Comparison of ENCODE assay signal across 8 mouse cellular contexts in the genomic region with DNA sequence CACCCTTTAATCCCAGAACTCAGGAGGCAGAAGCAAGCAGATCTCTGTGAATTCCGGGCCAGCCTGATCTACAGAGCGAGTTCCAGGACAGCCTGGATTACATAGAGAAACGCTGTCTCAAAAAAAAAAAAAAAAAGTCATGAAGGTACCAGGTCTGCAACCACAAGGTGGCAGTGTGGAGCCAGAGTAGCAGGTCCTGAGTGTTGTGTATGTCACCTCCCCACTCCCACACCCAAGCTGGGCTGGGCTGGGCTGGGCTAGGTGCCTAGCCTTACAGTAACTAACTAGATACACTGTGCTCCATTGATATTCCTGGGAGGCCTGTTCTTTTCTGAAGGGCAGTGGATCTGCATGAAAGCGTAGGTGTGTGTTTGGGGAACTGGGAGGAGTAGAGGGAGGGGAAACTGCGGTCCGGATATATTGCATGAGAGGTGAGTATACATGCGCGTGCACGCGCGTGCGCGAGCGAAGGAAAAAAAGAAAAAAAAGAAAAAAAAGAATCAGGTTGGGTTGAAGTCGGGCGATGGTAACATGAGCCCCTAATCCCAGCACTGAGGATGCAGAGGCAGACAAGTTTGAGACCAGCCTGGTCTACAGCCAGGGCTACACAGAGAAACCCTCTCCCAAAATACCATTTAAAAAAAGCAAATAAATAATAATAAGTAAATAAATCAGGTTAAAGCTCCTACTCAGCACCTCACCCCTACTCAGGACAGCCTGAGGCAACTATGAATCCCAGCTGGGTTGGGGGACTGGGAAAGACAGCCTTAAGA. TPM values are rescaled to one million over a fixed set of nuclear protein-coding genes. Genes with fewer than 3 reads are reported as not detected.
DNase-seq lines count a peak whose midpoint lies in the region; ATAC-seq lines count a peak whose summit lies in the region.

No protein-coding gene starts in this region.

- 0 out of 2 replicates have a peak, but pooled peaks cover 6% of the 10 kb centered on the region for H3K4me1 ChIP-seq in midbrain, embryonic 10.5 days
- H3K4me1 ChIP-seq in midbrain, embryonic 16.5 days (ENCODE audit: control insufficient read depth, insufficient read depth, low read length): no peaks in the 10 kb centered on the region
- no peaks in the 10 kb centered on the region for H3K4me1 ChIP-seq in intestine, embryonic 16.5 days (ENCODE audit: control insufficient read depth, insufficient read depth, low read length)
- H3K4me1 ChIP-seq in midbrain, embryonic 14.5 days (ENCODE audit: control insufficient read depth, insufficient read depth, low read length): no peaks in the 10 kb centered on the region

- no peak overlapping the region for H3K4me3 ChIP-seq in midbrain, embryonic 10.5 days
- no peak overlapping the region for H3K4me3 ChIP-seq in midbrain, embryonic 16.5 days (ENCODE audit: low read depth, low read length)
- H3K4me3 ChIP-seq in intestine, embryonic 16.5 days (ENCODE audit: low read length): no peak overlapping the region
- H3K4me3 ChIP-seq in midbrain, embryonic 14.5 days (replicated peaks; ENCODE audit: low read depth, low read length): no peak overlapping the region

- no peaks in the 10 kb centered on the region for H3K36me3 ChIP-seq in midbrain, embryonic 10.5 days
- no peaks in the 10 kb centered on the region for H3K36me3 ChIP-seq in midbrain, embryonic 16.5 days (ENCODE audit: control insufficient read depth, insufficient read depth, low read length)
- no peaks in the 10 kb centered on the region for H3K36me3 ChIP-seq in intestine, embryonic 16.5 days (ENCODE audit: control insufficient read depth, insufficient read depth, low read length)
- H3K36me3 ChIP-seq in midbrain, embryonic 14.5 days (ENCODE audit: control insufficient read depth, insufficient read depth, low read length): no peaks in the 10 kb centered on the region
- H3K36me3 ChIP-seq in splenic B cell, adult 2 months (ENCODE audit: control insufficient read depth, insufficient read depth, low read length, poor library complexity, severe bottlenecking): no peaks in the 10 kb centered on the region

- ATAC-seq in midbrain, embryonic 16.5 days: no peak
- ATAC-seq in intestine, embryonic 16.5 days: peak; percentile 84
- ATAC-seq in midbrain, embryonic 14.5 days (ENCODE audit: low FRiP score, low TSS enrichment): no peak

- H3K27ac ChIP-seq in midbrain, embryonic 10.5 days (replicated peaks): no peak overlapping the region
- H3K27ac ChIP-seq in midbrain, embryonic 16.5 days (ENCODE audit: low read length): no peak overlapping the region
- no peak overlapping the region for H3K27ac ChIP-seq in intestine, embryonic 16.5 days (ENCODE audit: low read length)
- no peak overlapping the region for H3K27ac ChIP-seq in midbrain, embryonic 14.5 days (replicated peaks; ENCODE audit: low read depth, low read length)

- H3K4me2 ChIP-seq in midbrain, embryonic 16.5 days (ENCODE audit: low read length): no peak overlapping the region
- H3K4me2 ChIP-seq in intestine, embryonic 16.5 days (ENCODE audit: low read depth, low read length): no peak overlapping the region
- H3K4me2 ChIP-seq in midbrain, embryonic 14.5 days (ENCODE audit: low read length): no peak overlapping the region

- intact Hi-C loops in left cerebral cortex, postnatal 36 days (cut with DNase I): loop anchor here (1.0 to 2.0 kb wide), 2 partner anchors 45 to 151 kb away; no protein-coding TSS in a partner anchor

- peak; percentile 56 for DNase-seq in midbrain, embryonic 10.5 days (ENCODE audit: low spot score)
- DNase-seq in cerebellum, postnatal 4 days (ENCODE audit: low spot score in 2 of 2): peak; percentile 42 to 68
- DNase-seq in gastrocnemius, adult 8-10 months (ENCODE audit: low spot score in 2 of 2): peak; percentile 41 to 51
- DNase-seq in left cerebral cortex, postnatal 36 days (ENCODE audit: low spot score in 2 of 2): peak; percentile 48 to 50
- DNase-seq in midbrain, embryonic 14.5 days: peak; percentile 80
- DNase-seq in splenic B cell, adult 2 months (ENCODE audit: low read depth, low spot score): peak; percentile 92

- H3K9ac ChIP-seq in midbrain, embryonic 16.5 days (ENCODE audit: low read depth, low read length): no peak overlapping the region
- H3K9ac ChIP-seq in intestine, embryonic 16.5 days (ENCODE audit: low read depth, low read length): no peak overlapping the region
- H3K9ac ChIP-seq in midbrain, embryonic 14.5 days (replicated peaks; ENCODE audit: low read length): no peak overlapping the region

- no peaks in the 10 kb centered on the region for H3K27me3 ChIP-seq in midbrain, embryonic 10.5 days (ENCODE audit: low read depth, poor library complexity, severe bottlenecking)
- no peaks in the 10 kb centered on the region for H3K27me3 ChIP-seq in midbrain, embryonic 16.5 days (ENCODE audit: control insufficient read depth, insufficient read depth, low read depth, low read length)
- no peaks in the 10 kb centered on the region for H3K27me3 ChIP-seq in intestine, embryonic 16.5 days (replicated peaks; ENCODE audit: control insufficient read depth, insufficient read depth, low read length)
- no peaks in the 10 kb centered on the region for H3K27me3 ChIP-seq in midbrain, embryonic 14.5 days (ENCODE audit: control insufficient read depth, insufficient read depth, low read length)
- H3K27me3 ChIP-seq in splenic B cell, adult 2 months (ENCODE audit: control insufficient read depth, insufficient read depth, low read length, poor library complexity, severe bottlenecking): no peaks in the 10 kb centered on the region

- H3K9me3 ChIP-seq in midbrain, embryonic 10.5 days (replicated peaks): no peaks in the 10 kb centered on the region
- H3K9me3 ChIP-seq in midbrain, embryonic 16.5 days (replicated peaks; ENCODE audit: control insufficient read depth, low read length, poor library complexity, severe bottlenecking): no peaks in the 10 kb centered on the region
- H3K9me3 ChIP-seq in intestine, embryonic 16.5 days (ENCODE audit: control insufficient read depth, low read length): no peaks in the 10 kb centered on the region
- no peaks in the 10 kb centered on the region for H3K9me3 ChIP-seq in midbrain, embryonic 14.5 days (ENCODE audit: control insufficient read depth, low read length)

- 83% methylated on average over 16 of the region's 16 CpGs for WGBS in midbrain, embryonic 10.5 days
- WGBS in midbrain, embryonic 16.5 days: 77% methylated on average over 16 of the region's 16 CpGs
- 73% methylated on average over 16 of the region's 16 CpGs for WGBS in intestine, embryonic 16.5 days
- WGBS in midbrain, embryonic 14.5 days: 85% methylated on average over 16 of the region's 16 CpGs

RNA-seq across cellular contexts. Expression of gene Avpr1b, which starts 14.5 kb away (rescaled TPM):
- polyA plus RNA-seq in midbrain, embryonic 10.5 days (2016; fragmentation: Nextera tagmentation; extraction: Ambion mirVana): 0.04 TPM in 1 of 2 replicates, not detected in the other
- not detected in 2 replicates for polyA plus RNA-seq in midbrain, embryonic 16.5 days (2015; fragmentation: Nextera tagmentation; extraction: Ambion mirVana)
- not detected for total RNA-seq in gastrocnemius, adult 8-10 months (2022)
- 0.04 and 0.06 TPM in 2 replicates for polyA plus RNA-seq in intestine, embryonic 16.5 days (2015; fragmentation: Nextera tagmentation; extraction: Ambion mirVana)
- total RNA-seq in left cerebral cortex, postnatal 36 days (2021): not detected
- polyA plus RNA-seq in midbrain, embryonic 14.5 days (2014; fragmentation: Nextera tagmentation; extraction: Ambion mirVana): not detected in 2 replicates

RNA-seq across cellular contexts. Expression of gene Ctse, which starts 24.6 kb away (rescaled TPM):
- polyA plus RNA-seq in midbrain, embryonic 10.5 days (2016; fragmentation: Nextera tagmentation; extraction: Ambion mirVana): 0.07 TPM in 1 of 2 replicates, not detected in the other
- polyA plus RNA-seq in midbrain, embryonic 16.5 days (2015; fragmentation: Nextera tagmentation; extraction: Ambion mirVana): not detected in 2 replicates
- not detected for total RNA-seq in gastrocnemius, adult 8-10 months (2022)
- 1.1 and 1.7 TPM in 2 replicates for polyA plus RNA-seq in intestine, embryonic 16.5 days (2015; fragmentation: Nextera tagmentation; extraction: Ambion mirVana)
- total RNA-seq in left cerebral cortex, postnatal 36 days (2021): under 1 TPM in 1 of 2 experiments, not detected in 1; 0.17 TPM
- not detected in 2 replicates for polyA plus RNA-seq in midbrain, embryonic 14.5 days (2014; fragmentation: Nextera tagmentation; extraction: Ambion mirVana)
